Mouse (Mus musculus) bone marrow macrophage, adult 2 months (primary cell): ENCODE data around the gene Slc2a10. TPM values are rescaled to one million over a fixed set of nuclear protein-coding genes. Genes with fewer than 3 reads are reported as not detected.
"Not testable (repeated sequence)": the region's sequence is repeated elsewhere in the genome, so short reads cannot be mapped to it uniquely, and the experiment has no call there.

Experiments used
- H3K27ac ChIP-seq: 2 replicates; pipeline ENCODE4 v1.5.1; 2012; ENCODE audit warnings: low read depth, low read length; ENCODE audit not compliant: insufficient read depth
- H3K4me1 ChIP-seq: 2 replicates; pipeline ENCODE4 v1.6.1; 2012; ENCODE audit warnings: low read length; ENCODE audit not compliant: control insufficient read depth, insufficient read depth
- H3K4me3 ChIP-seq: 2 replicates; pipeline ENCODE4 v1.5.1; 2012; ENCODE audit warnings: mild to moderate bottlenecking, low read length, moderate library complexity; ENCODE audit not compliant: insufficient read depth
- CTCF ChIP-seq: IDR thresholded peaks from 2 replicates; pipeline ENCODE4 v1.5.1; 2012; ENCODE audit warnings: low read depth, mild to moderate bottlenecking, low read length, moderate library complexity
- POLR2A ChIP-seq: IDR thresholded peaks from 2 replicates; pipeline ENCODE4 v1.6.1; 2012; ENCODE audit warnings: mild to moderate bottlenecking, low read depth, low read length, borderline replicate concordance
- polyA plus RNA-seq: library from polyadenylated mRNA; stranded (reverse); fragments of >200 nt; gene quantifications from 2 replicates; pipeline ENCODE4 v1.2.4, GENCODE M21; 2012; ENCODE audit not compliant: missing spikeins, insufficient read depth, insufficient read length

Gene Slc2a10
- polyA plus RNA-seq, 1 experiment = 0.15 TPM

GRCm38 (mm10) chr2:165498816-165499215, 4.8 kb upstream of the Slc2a10 start:
- TF ChIP-seq CTCF (no peak), POLR2A (no peak)
- H3K27ac ChIP-seq = no peak overlapping the region
- no peak overlapping the region for H3K4me3 ChIP-seq
- H3K4me1 ChIP-seq = no peaks in the 10 kb centered on the region

GRCm38 (mm10) chr2:165509686-165510085, 6.1 kb downstream of the Slc2a10 start:
- no peak overlapping the region for H3K27ac ChIP-seq
- TF ChIP-seq POLR2A (no peak), CTCF (no peak)
- H3K4me3 ChIP-seq = no peak overlapping the region
- no peaks in the 10 kb centered on the region for H3K4me1 ChIP-seq

GRCm38 (mm10) chr2:165510466-165510865, 6.9 kb downstream of the Slc2a10 start:
- Histone ChIP-seq H3K4me3 (no peak overlapping the region), H3K4me1 (no peaks in the 10 kb centered on the region), H3K27ac (no peak overlapping the region)
- TF ChIP-seq CTCF (no peak), POLR2A (no peak)

GRCm38 (mm10) chr2:165510914-165511458, 7.4 kb downstream of the Slc2a10 start:
- H3K27ac ChIP-seq, H3K4me1 ChIP-seq, H3K4me3 ChIP-seq: not testable (repeated sequence)

- H3K4me3 ChIP-seq, H3K27ac ChIP-seq, H3K4me1 ChIP-seq: not testable (repeated sequence)
Measured at GRCm38 (mm10) chr2:165511530-165511929, 7.9 kb downstream of the Slc2a10 start.

GRCm38 (mm10) chr2:165512426-165512825, 8.8 kb downstream of the Slc2a10 start:
- no peak for TF ChIP-seq POLR2A
- TF ChIP-seq CTCF = no peak
- no peak overlapping the region for H3K4me3 ChIP-seq

GRCm38 (mm10) chr2:165512870-165513600, 9.4 kb downstream of the Slc2a10 start:
- TF ChIP-seq POLR2A (no peak), CTCF (no peak)
- no peak overlapping the region for H3K4me3 ChIP-seq
- H3K27ac ChIP-seq = no peak overlapping the region
- H3K4me1 ChIP-seq = no peaks in the 10 kb centered on the region

More at GRCm38 (mm10) chr2:165512426-165512825, 8.8 kb downstream of the Slc2a10 start:
- Histone ChIP-seq H3K27ac (no peak overlapping the region), H3K4me1 (no peaks in the 10 kb centered on the region)

- TF ChIP-seq POLR2A = no peak
- TF ChIP-seq CTCF = no peak
- Histone ChIP-seq H3K27ac (no peak overlapping the region), H3K4me3 (no peak overlapping the region), H3K4me1 (no peaks in the 10 kb centered on the region)
Measured at GRCm38 (mm10) chr2:165515178-165515728, 11.7 kb downstream of the Slc2a10 start.

GRCm38 (mm10) chr2:165525609-165526008, 22.0 kb downstream of the Slc2a10 start:
- TF ChIP-seq CTCF = no peak
- TF ChIP-seq POLR2A = no peak
- Histone ChIP-seq H3K27ac (no peak overlapping the region), H3K4me3 (no peak overlapping the region), H3K4me1 (no peaks in the 10 kb centered on the region)

- no peaks in the 10 kb centered on the region for H3K4me1 ChIP-seq
- H3K27ac ChIP-seq = no peak overlapping the region
- TF ChIP-seq CTCF = peak; percentile 96
- no peak for TF ChIP-seq POLR2A
- H3K4me3 ChIP-seq = no peak overlapping the region
Measured at GRCm38 (mm10) chr2:165529106-165529505, 25.5 kb downstream of the Slc2a10 start.

- Histone ChIP-seq H3K4me1 (no peaks in the 10 kb centered on the region), H3K4me3 (no peak overlapping the region), H3K27ac (no peak overlapping the region)
- no peak for TF ChIP-seq POLR2A
- TF ChIP-seq CTCF = no peak
Measured at GRCm38 (mm10) chr2:165533789-165534188, 30.2 kb downstream of the Slc2a10 start.
